Mouse (Mus musculus) neural tube, embryonic 10.5 days (tissue): ENCODE results near the gene Anapc13.

Experiments used
- DNase-seq: peaks from one replicate; pipeline ENCODE4 v3.0.0-alpha.2; 2017; ENCODE audit warnings: low spot score; ENCODE audit errors: extremely low spot score

Anapc13 gene

GRCm38 (mm10) chr9:102681470-102681869, 55.4 kb downstream of the Anapc13 start:
- no peak for DNase-seq
